Mouse (Mus musculus) liver, adult 2 months (tissue): ENCODE results near the gene Cyp2a5.
"Not testable (repeated sequence)": the region's sequence is repeated elsewhere in the genome, so short reads cannot be mapped to it uniquely, and the experiment has no call there.

Experiments
- CTCF ChIP-seq: fragments of 200-500 bp; IDR thresholded peaks from 2 replicates; pipeline ENCODE4 v1.5.1; 2011; ENCODE audit warnings: low read depth, low read length, control low read depth
- POLR2A ChIP-seq: fragments of 200-500 bp; IDR thresholded peaks from 2 replicates; pipeline ENCODE4 v1.6.1; 2011; ENCODE audit warnings: low read length, control low read depth; ENCODE audit not compliant: insufficient read depth; ENCODE audit errors: extremely low read depth

DNA sequence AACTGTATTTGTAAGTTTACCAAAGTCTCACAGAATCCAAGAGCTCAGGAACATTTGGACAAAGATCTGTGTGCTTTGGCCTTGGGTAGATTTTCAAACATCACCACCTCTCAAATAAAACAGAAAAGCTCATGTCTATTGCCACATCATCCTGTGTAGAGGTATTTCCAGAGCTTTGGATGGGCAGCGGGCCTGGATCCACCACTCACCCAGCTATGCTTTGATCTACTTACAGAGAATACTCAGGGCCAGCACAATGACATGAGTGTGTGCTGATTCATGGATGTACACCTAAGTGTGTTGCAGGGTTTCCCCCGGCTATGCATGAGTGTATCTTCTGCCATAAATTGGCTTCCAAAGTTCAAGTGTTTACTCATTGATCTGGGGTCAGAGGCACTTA lies 8.3 kb downstream of the Cyp2a5 start:
- TF ChIP-seq CTCF, POLR2A: not testable (repeated sequence)
